ENCODE assay signal across 20 mouse cellular contexts in genomic region chr11:22711327-22711726, GRCm38 (mm10).
"Had no signal": no experiment of that assay in that cellular context is flagged by ENCODE, and none has a peak within 500 bp of the region (broad histone marks: within the 10 kb centered on the region; RNA-seq: fewer than 3 reads in every experiment).

No protein-coding gene starts in this region.

- H3K27ac ChIP-seq: heart, embryonic 13.5 days; heart, embryonic 15.5 days; hindbrain, embryonic 13.5 days; hindbrain, embryonic 15.5 days; hindbrain, postnatal 0 days; kidney, embryonic 15.5 days; kidney, postnatal 0 days; limb, embryonic 13.5 days; limb, embryonic 15.5 days; liver, embryonic 12.5 days; liver, embryonic 14.5 days had no signal

- H3K9me3 ChIP-seq: heart, embryonic 13.5 days; heart, embryonic 15.5 days; hindbrain, embryonic 13.5 days; hindbrain, embryonic 15.5 days; kidney, embryonic 15.5 days; limb, embryonic 13.5 days; limb, embryonic 15.5 days; liver, embryonic 12.5 days had no signal

- ATAC-seq: intestine, embryonic 16.5 days; liver, embryonic 12.5 days had no signal

- H3K36me3 ChIP-seq: heart, embryonic 13.5 days; heart, embryonic 15.5 days; hindbrain, embryonic 13.5 days; hindbrain, embryonic 15.5 days; kidney, embryonic 15.5 days; limb, embryonic 13.5 days; limb, embryonic 15.5 days; liver, embryonic 12.5 days had no signal

- H3K9ac ChIP-seq: heart, embryonic 13.5 days; heart, embryonic 15.5 days; hindbrain, embryonic 13.5 days; hindbrain, embryonic 15.5 days; kidney, embryonic 15.5 days; limb, embryonic 13.5 days; limb, embryonic 15.5 days; liver, embryonic 12.5 days; liver, embryonic 14.5 days had no signal

- H3K27me3 ChIP-seq: heart, embryonic 13.5 days; heart, embryonic 15.5 days; hindbrain, embryonic 13.5 days; hindbrain, embryonic 15.5 days; kidney, embryonic 15.5 days; limb, embryonic 13.5 days; limb, embryonic 15.5 days; liver, embryonic 12.5 days had no signal

- H3K4me1 ChIP-seq: heart, embryonic 13.5 days; heart, embryonic 15.5 days; hindbrain, embryonic 13.5 days; hindbrain, embryonic 15.5 days; limb, embryonic 13.5 days; limb, embryonic 15.5 days; liver, embryonic 12.5 days had no signal

- H3K4me3 ChIP-seq: heart, embryonic 13.5 days; heart, embryonic 15.5 days; hindbrain, embryonic 13.5 days; hindbrain, embryonic 15.5 days; kidney, embryonic 15.5 days; limb, embryonic 13.5 days; limb, embryonic 15.5 days; liver, embryonic 12.5 days had no signal

- H3K4me2 ChIP-seq: heart, embryonic 11.5 days; heart, embryonic 13.5 days; heart, embryonic 15.5 days; hindbrain, embryonic 13.5 days; hindbrain, embryonic 15.5 days; kidney, embryonic 15.5 days; limb, embryonic 13.5 days; limb, embryonic 15.5 days; liver, embryonic 12.5 days had no signal

- DNase-seq: gastrocnemius, postnatal 14 days; gastrocnemius, postnatal 36 days; heart, postnatal 14 days; heart, postnatal 36 days; kidney, adult 11 months; layer of hippocampus, postnatal 36 days; left cerebral cortex, postnatal 4 days had no signal
